Mouse (Mus musculus): ENCODE results near the gene Cemip.

DNA sequence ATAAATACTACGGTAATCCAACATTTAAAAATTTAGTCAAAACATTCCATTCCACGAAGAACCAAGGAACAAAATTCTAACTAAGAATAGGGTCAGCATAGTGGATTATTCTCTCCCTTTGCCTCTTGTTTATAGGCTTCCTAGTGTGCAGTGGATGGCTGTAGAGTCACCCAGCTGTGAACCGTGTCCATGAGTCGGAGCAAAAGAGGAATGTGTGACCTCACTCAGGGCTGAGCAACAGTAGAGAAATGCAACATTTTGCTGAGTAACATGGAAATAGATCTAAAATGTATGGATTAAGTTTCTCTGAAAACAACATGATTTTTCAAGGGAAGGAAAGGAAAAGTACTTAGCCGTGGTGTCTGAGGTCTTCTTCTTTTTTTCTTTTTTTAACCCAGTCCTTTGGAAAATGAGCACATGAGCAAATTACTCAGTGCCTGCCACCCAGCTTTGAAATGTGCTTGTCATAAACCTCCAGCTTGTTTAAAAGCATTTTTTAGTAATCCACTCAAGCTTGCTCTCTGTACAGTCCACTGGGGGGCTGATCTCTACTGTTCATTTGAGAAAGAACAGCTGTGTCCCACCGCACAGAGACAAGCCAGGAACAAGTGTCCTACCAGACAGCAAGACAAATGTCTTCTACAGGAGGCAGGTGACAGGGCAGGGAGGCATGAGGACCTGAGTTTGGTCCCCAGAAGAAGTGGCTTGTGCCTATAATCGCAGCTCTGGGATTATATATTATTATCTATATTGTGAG lies 8.9 kb downstream of the Cemip start:
- no peak for TF ChIP-seq CTCF (IDR thresholded peaks at IDR 0.05; ENCODE audit: control insufficient read depth, insufficient read depth, insufficient replicate concordance, low read depth, low read length)
- no peak for TF ChIP-seq POLR2A (IDR thresholded peaks at IDR 0.05; ENCODE audit: control insufficient read depth, low read depth, low read length)
